Mouse (Mus musculus) kidney, postnatal 14 days (tissue): Measurements from ENCODE around the gene Clint1.

Source experiments
- DNase-seq: peaks from one replicate; pipeline ENCODE4 v3.0.0; 2022; ENCODE audit warnings: mixed read lengths

Gene Clint1

DNA sequence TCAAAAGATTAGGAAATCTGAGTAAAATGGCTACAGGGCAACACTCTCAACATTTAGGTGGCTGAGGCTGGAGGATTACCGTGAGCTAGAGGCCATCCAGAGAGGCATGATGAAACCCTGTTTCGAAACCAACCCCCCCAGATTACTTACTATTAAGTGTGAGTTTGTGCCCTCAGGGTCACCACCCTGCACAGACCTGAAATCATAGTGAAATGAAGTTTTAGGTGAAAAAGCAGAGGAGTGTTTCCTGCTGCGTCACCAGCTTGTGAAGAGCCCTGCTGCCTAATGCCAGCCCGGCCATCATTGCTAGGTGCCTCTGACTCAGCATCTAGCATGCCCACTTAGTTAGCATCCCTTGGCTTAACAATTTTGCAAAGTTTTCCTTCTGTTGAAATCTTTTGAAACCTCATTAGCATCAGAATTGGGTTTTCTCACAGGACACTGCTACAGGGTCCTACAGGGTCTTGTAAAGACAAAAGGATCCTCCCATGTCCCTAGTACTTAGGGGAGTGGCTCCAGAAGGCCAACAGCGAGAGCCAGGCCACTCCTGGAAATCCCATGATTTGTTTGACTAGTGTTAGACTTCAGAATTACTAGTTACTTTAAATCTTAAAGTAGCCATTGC is 33.9 kb downstream of the Clint1 start:
- no peak for DNase-seq

GRCm38 (mm10) chr11:45886596-45886995 is 34.7 kb downstream of the Clint1 start:
- no peak for DNase-seq

DNA sequence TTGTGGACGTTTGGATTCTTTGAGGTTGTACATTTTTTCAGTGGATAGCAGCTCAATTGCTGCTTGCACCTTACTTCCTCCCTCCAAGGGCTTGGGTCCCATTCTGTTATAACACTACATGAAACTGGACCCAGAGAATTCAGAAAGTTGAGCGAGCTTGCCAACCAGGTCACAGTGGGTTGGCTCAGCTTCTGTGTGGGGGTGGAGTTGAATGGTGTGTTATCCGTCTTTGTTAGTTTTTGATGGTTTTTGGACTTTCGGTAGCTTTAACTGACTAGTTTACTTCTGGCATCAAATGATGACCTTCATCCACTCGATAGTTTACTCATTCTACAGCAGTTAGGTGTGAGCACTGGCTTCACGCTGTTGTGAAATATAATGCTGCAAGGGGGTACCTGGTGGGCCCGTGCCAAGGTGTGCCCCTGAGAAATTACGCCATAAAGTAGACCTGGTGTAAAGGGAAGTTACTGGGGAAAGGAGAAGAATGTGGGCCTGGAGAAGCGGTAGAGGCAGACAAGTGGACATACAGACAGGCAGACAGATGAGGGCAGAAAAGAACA is 36.7 kb downstream of the Clint1 start:
- no peak for DNase-seq

- no peak for DNase-seq
Observed at GRCm38 (mm10) chr11:45889981-45890380, 38.1 kb downstream of the Clint1 start.

DNA sequence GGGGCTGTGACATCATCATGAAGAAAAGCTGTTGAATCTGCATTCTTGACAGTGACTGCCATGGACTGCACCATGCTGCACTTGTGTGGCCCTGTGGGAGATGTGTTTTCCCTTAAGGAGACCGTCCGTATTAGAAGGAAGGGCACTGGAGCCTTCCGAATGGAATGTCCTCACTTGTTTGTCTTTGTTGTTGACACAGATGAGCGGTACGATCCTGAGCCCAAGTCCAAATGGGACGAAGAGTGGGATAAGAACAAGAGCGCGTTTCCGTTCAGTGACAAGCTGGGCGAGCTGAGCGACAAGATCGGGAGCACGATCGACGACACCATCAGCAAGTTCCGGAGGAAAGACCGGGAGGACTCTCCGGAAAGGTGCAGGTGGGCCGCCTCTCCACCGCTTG is 38.6 kb downstream of the Clint1 start:
- no peak for DNase-seq

GRCm38 (mm10) chr11:45892861-45893360 is 41.1 kb downstream of the Clint1 start:
- DNase-seq, result no peak

DNA sequence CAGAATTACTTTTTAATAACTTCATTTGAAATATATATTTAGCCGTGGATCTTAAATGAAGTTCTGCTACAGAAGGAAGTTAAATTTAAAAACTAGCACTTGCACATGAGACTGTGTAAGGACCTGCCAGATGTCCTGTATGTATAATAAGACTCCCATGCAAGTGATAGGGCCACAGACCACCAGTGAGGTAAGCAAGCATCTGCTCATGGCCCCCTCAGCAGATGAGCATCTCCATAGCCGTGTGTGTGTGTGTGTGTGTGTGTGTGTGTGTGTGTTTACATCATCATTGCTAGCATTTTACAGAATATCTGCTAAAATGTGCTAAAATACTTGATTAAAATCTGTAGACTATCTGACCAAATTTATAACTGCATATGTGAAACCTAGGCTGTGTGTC is 45.5 kb downstream of the Clint1 start:
- no peak for DNase-seq

DNA sequence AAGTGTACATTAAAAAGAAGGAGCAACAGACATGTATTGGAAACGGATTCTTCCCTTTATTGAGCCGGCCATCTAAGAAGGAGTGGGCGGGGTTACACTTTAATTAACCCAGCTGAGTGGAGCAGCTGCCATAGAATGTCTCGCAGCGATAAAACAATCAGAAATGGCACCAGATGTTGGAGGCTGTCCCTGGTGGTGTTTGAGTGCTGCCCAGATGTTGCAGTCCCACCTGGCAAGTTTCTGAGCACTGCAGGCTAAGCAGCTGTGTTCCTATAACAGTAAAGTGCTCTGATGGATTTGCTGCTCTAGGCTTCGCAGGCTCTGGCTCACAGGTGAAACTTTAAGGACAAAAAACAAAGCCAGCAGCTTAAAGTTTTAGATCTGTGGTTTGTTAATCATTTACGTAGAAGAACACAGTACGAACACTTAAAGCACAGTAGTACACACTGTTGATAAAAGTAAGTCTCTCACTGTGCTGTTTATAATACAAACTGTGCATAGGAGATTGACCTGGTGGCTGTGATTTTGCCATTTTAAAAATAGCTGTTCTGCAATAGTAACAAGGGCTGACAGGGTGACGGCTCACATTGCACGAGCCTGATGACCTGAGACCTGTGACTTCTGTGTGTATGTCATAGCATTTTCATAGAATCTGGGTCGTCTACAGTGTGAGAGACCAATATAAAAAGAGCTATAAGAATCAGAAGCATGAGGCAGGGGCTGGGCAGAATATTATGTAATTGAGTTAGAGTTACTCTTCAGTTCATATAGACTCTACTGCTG is 48.6 kb downstream of the Clint1 start:
- DNase-seq, result no peak

DNA sequence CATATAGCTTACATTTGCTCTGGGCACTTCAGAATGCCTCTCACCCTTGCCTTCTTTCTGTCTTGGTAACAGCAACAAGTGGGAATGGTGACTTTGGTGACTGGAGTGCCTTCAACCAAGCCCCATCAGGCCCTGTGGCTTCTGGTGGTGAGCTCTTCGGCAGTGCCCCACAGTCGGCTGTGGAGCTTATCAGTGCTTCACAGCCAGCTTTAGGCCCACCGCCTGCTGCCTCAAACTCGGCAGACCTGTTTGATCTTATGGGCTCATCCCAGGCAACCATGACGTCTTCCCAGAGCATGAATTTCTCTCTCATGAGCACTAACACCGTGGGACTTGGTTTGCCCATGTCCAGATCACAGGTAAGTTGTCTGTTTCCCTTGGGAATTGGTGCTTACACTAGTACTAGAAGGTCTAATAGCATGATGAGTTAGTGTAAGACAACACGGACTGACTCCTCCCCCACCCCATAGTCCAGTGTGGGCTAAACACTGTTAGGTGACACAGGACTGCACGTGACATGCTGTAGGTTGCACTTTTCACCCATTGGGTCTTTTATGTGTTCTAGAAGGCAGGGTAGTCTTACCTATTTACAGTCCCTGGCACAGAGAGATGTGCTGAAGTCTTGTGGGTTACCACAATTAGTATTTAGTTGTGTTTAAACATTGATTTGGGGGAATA is 54.4 kb downstream of the Clint1 start:
- DNase-seq, result no peak

- peak; percentile 21 for DNase-seq
Observed at GRCm38 (mm10) chr11:45907301-45907700, 55.5 kb downstream of the Clint1 start.

GRCm38 (mm10) chr11:45908070-45908469 is 56.2 kb downstream of the Clint1 start:
- DNase-seq, result no peak

DNA sequence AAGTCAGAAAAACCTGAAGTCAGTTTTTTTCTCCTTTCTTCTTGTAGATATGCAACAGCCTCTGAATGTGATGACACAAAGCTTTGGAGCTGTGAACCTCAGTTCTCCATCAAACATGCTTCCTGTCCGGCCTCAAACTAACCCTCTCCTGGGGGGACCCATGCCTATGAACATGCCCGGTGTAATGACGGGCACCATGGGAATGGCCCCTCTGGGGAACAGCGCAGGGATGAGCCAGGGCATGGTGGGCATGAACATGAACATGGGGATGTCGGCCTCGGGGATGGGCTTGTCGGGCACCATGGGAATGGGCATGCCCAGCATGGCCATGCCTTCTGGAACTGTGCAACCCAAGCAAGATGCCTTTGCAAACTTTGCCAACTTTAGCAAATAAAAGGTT is 57.0 kb downstream of the Clint1 start:
- DNase-seq, result no peak

DNA sequence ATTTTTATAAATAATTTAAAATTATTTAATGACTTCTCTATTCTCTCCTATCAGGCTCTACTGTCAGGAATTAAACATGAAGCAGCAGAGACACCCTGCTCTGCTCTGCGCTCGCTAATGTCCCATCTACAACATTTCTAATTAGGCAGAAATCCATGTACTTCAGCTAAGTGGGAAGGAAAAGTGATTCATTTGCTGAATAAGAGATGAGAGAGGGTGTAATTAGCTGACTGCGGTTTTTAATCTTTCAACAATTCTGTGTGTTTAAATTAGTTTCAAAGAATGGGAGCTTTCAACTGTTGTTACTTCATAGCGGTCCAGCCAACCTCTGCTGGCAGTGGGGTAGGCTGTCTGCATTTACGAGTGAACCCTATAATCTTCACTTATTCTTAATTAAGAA is 58.9 kb downstream of the Clint1 start:
- DNase-seq, result no peak

GRCm38 (mm10) chr11:45916196-45916595 is 64.3 kb downstream of the Clint1 start:
- DNase-seq, result no peak

GRCm38 (mm10) chr11:45918018-45918417 is 66.2 kb downstream of the Clint1 start:
- no peak for DNase-seq

- DNase-seq, result no peak
Observed at GRCm38 (mm10) chr11:45918836-45919235, 67.0 kb downstream of the Clint1 start.

DNA sequence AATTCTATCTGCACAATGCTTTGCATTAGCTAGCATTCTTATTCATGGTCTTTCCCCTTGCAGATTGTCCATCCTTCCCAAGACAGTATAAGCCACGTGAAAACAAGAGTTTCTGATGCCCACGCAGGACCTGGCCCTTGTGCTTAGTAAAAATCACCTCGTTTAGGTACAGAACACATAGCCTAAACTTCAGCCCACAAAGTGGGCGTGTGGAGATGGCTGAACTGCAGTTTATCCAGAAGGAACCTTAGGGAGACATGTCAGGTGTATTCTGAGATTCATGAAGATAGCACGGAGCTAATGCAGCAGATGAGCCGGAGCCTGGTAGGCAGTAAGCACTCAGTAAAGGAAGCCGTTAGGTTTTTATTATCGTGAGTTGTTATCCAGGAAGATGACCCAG is 69.2 kb downstream of the Clint1 start:
- no peak for DNase-seq

DNA sequence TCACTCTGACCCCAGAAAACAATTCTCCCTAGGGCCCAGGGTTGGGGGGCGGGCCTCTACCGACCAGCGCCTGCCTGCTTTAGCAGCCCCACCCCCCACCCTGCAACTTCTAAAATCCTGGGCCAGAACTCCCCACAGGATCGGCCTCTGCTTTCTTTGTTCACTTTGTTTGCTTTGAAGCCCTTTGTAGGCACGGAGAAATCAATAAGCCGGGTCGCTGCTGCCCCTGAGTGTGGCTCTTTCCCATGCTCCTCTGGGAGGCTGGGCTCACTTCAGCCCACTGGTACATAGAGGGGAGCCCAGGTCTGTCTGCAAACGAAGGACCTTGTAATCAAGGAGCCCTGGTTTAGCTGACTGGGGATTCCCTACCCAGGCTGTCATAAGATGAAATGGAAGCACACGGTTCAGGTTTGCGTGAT is 69.6 kb downstream of the Clint1 start:
- no peak for DNase-seq

DNA sequence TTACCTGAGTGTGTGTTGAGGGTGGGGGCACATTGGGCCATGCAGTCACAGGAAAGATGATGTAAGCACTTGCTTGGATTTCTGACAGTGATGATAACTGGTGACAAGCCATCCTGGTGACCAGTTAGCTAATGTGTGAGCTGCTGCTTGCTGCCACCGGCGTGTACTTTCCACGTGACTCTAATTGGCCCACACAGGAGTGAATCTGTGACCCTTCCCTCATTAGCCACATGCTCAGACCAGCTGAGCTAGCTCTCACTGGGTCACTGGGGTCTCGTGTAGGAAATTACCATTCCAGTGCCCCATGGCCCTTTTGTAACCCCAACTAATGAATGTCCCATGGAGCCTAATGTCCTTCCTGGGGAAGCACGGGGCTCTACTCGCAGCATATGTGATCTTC is 73.6 kb downstream of the Clint1 start:
- DNase-seq, result no peak

DNA sequence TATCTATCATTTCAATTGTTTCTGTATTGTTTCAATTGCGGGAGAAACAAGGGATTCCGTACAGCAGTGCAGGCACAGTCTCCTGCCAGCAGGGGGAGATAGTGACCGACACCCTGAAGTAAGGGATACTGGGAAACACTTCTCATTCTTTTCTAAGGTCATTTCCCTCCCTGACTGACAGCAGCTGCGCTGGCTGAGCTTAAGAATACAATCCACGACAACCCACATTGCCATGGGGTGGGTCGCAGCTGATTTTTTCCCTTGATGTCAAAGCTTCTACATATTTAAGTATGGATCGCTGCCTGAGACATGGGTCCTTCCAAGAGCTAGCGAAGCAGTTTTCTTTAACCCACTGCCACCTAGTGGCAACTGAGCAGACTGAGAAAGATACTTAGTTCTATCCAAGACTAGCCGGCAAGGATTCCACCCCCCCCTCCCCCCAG is 74.8 kb downstream of the Clint1 start:
- peak; percentile 85 for DNase-seq

DNA sequence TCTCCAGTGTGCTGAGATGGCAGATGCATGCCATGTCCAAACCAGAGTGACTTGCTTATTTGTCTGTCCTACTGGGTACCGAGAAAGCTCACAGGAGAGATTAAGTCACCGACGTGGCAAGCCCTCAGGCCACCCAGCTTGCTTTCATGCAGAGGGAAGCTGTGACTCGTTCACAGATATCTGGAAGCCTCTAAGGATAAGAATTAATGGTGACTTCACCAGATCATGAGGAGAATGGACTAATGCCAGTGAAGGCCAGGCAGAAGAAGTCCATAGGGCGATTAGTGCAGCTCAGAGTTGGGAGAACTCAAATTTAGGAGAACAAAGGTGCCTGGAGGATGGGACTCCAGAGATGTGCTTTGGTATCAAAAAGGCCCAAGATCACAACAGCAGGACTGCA is 75.6 kb downstream of the Clint1 start:
- no peak for DNase-seq

- no peak for DNase-seq
Observed at GRCm38 (mm10) chr11:45929541-45929940, 77.7 kb downstream of the Clint1 start.

GRCm38 (mm10) chr11:45932771-45933170 is 80.9 kb downstream of the Clint1 start:
- no peak for DNase-seq
